Mouse (Mus musculus) left cerebral cortex, postnatal 14 days (tissue): ENCODE measurements at regions not wholly inside any gene's neighbourhood (a gene's known extent, or its start where the extent isn't known, plus 50 kb on each side); places are given as distances from the start of the nearest gene placed in this dataset.

Experiments
- DNase-seq, 2 experiments: peaks; one replicate each; pipeline ENCODE4 v3.0.0; 2021 to 2022; ENCODE audit warnings: low spot score in 2 of 2, mixed read lengths in 1 of 2
- intact Hi-C: fragments of 180-260 bp; cut with DNase I; formaldehyde crosslinking; loops from one replicate; pipeline ENCODE4 v1.15.1; 2025

- no peak for DNase-seq
- intact Hi-C loops = no loop called here
These were observed 137.8 kb downstream of the Pfkfb3 start for GRCm38 (mm10) chr2:11416122-11416521.

- DNase-seq = no peak
- intact Hi-C loops = no loop called here
These were observed 141.4 kb downstream of the Pfkfb3 start for GRCm38 (mm10) chr2:11412521-11412920.

- intact Hi-C loops = no loop called here
- no peak for DNase-seq
These were observed 145.4 kb downstream of the Pfkfb3 start for GRCm38 (mm10) chr2:11408497-11408896.

- no peak for DNase-seq
- intact Hi-C loops = no loop called here
These were observed 147.7 kb downstream of the Pfkfb3 start for GRCm38 (mm10) chr2:11406103-11406615.

- DNase-seq = no peak
- intact Hi-C loops = no loop called here
These were observed 151.5 kb downstream of the Pfkfb3 start for GRCm38 (mm10) chr2:11402218-11402848.

- DNase-seq = no peak
- intact Hi-C loops = no loop called here
These were observed 154.5 kb downstream of the Pfkfb3 start for GRCm38 (mm10) chr2:11399411-11399810.

GRCm38 (mm10) chr2:11398949-11399348, 154.9 kb downstream of the Pfkfb3 start:
- no peak for DNase-seq
- intact Hi-C loops = no loop called here

GRCm38 (mm10) chr2:11398391-11398790, 155.5 kb downstream of the Pfkfb3 start:
- intact Hi-C loops = no loop called here
- no peak for DNase-seq

GRCm38 (mm10) chr2:11396835-11397234, 157.0 kb downstream of the Pfkfb3 start:
- intact Hi-C loops = no loop called here
- no peak for DNase-seq

GRCm38 (mm10) chr2:11394675-11395349, 159.1 kb downstream of the Pfkfb3 start:
- intact Hi-C loops = loop anchor here (5.0 kb wide), 1 partner anchor 32 kb away; no protein-coding TSS in a partner anchor

GRCm38 (mm10) chr2:11391725-11392124, 162.2 kb downstream of the Pfkfb3 start:
- DNase-seq = peak; percentile 24 to 28
- intact Hi-C loops = loop anchor here (5.0 kb wide), 1 partner anchor 36 kb away; no protein-coding TSS in a partner anchor

More at GRCm38 (mm10) chr2:11394675-11395349, 159.1 kb downstream of the Pfkfb3 start:
- no peak for DNase-seq

GRCm38 (mm10) chr2:11390667-11391334, 163.1 kb downstream of the Pfkfb3 start:
- no peak for DNase-seq
- intact Hi-C loops = loop anchor here (5.0 kb wide), 1 partner anchor 36 kb away; no protein-coding TSS in a partner anchor

- no peak for DNase-seq
- intact Hi-C loops = no loop called here
These were observed 166.3 kb downstream of the Pfkfb3 start for GRCm38 (mm10) chr2:11387623-11388022.

GRCm38 (mm10) chr2:11383815-11384214, 170.1 kb downstream of the Pfkfb3 start:
- intact Hi-C loops = no loop called here
- DNase-seq = no peak

GRCm38 (mm10) chr2:11377213-11377612, 176.7 kb downstream of the Pfkfb3 start:
- DNase-seq = no peak
- intact Hi-C loops = no loop called here

GRCm38 (mm10) chr2:11375726-11376454, 178.0 kb downstream of the Pfkfb3 start:
- intact Hi-C loops = no loop called here
- no peak for DNase-seq

GRCm38 (mm10) chr2:11375092-11375491, 178.8 kb downstream of the Pfkfb3 start:
- DNase-seq = peak; percentile 32 to 51
- intact Hi-C loops = no loop called here

- no peak for DNase-seq
- intact Hi-C loops = no loop called here
These were observed 183.6 kb downstream of the Pfkfb3 start for GRCm38 (mm10) chr2:11370273-11370672.

GRCm38 (mm10) chr2:11367319-11367718, 186.6 kb downstream of the Pfkfb3 start:
- no peak for DNase-seq
- intact Hi-C loops = no loop called here

GRCm38 (mm10) chr2:11365815-11366214, 188.1 kb downstream of the Pfkfb3 start:
- intact Hi-C loops = no loop called here

More at GRCm38 (mm10) chr2:11365815-11366214, 188.1 kb downstream of the Pfkfb3 start:
- DNase-seq = no peak
